Mouse (Mus musculus) gastrocnemius, adult 18-20 months (tissue): Measurements from ENCODE around the gene Rbm19. TPM values are rescaled to one million over a fixed set of nuclear protein-coding genes. Genes with fewer than 3 reads are reported as not detected.

ENCODE experiments used
- DNase-seq: peaks from one replicate; pipeline ENCODE4 v3.0.0; 2021; ENCODE audit warnings: low spot score
- total RNA-seq, 2 experiments: library from RNA; stranded (reverse); gene quantifications; 2 replicates each; pipeline ENCODE4 v1.2.3; 2021

The Rbm19 gene
- total RNA-seq, 2 experiments from 2014 or later = 15.2 to 20.1 TPM

- no peak for DNase-seq
Observed at GRCm38 (mm10) chr5:120204316-120204715, 88.1 kb downstream of the Rbm19 start.

- DNase-seq = no peak
Observed at GRCm38 (mm10) chr5:120206313-120206943, 90.2 kb downstream of the Rbm19 start.

GRCm38 (mm10) chr5:120207492-120207891 lies 91.2 kb downstream of the Rbm19 start:
- DNase-seq = no peak

GRCm38 (mm10) chr5:120210668-120211067 lies 94.4 kb downstream of the Rbm19 start:
- no peak for DNase-seq

GRCm38 (mm10) chr5:120211182-120211581 lies 94.9 kb downstream of the Rbm19 start:
- peak; percentile 48 for DNase-seq

GRCm38 (mm10) chr5:120214511-120214910 lies 98.2 kb downstream of the Rbm19 start:
- no peak for DNase-seq

- no peak for DNase-seq
Observed at GRCm38 (mm10) chr5:120221216-120221615, 105.0 kb downstream of the Rbm19 start.

GRCm38 (mm10) chr5:120225383-120225782 lies 109.1 kb downstream of the Rbm19 start:
- DNase-seq = no peak

GRCm38 (mm10) chr5:120228613-120229409 lies 112.5 kb downstream of the Rbm19 start:
- DNase-seq = no peak

GRCm38 (mm10) chr5:120231435-120232147 lies 115.3 kb downstream of the Rbm19 start:
- no peak for DNase-seq

- no peak for DNase-seq
Observed at GRCm38 (mm10) chr5:120235147-120235546, 118.9 kb downstream of the Rbm19 start.

GRCm38 (mm10) chr5:120235571-120235970 lies 119.3 kb downstream of the Rbm19 start:
- DNase-seq = no peak

GRCm38 (mm10) chr5:120240071-120240470 lies 123.8 kb downstream of the Rbm19 start:
- no peak for DNase-seq

- no peak for DNase-seq
Observed at GRCm38 (mm10) chr5:120245336-120245735, 129.1 kb downstream of the Rbm19 start.
